Mouse (Mus musculus) midbrain, embryonic 12.5 days (tissue): ENCODE measurements around the gene Trpv6. TPM values are rescaled to one million over a fixed set of nuclear protein-coding genes. Genes with fewer than 3 reads are reported as not detected.

ENCODE experiments used
- polyA plus RNA-seq: library from polyadenylated mRNA; unstranded; fragments of >200 nt; fragmentation: Nextera tagmentation; extraction: Ambion mirVana; gene quantifications from 2 replicates; pipeline ENCODE4 v1.2.1, GENCODE M21; 2016

Gene Trpv6
- polyA plus RNA-seq, 1 experiment from 2014 or later = 0.37 TPM

Other genes with a start within 250 kb of the Trpv6 start
- not detected in 2 replicates for gene Gm5771, start 244.0 kb downstream of the Trpv6 start, polyA plus RNA-seq
- not detected in 2 replicates for gene Gm10334, start 190.3 kb downstream of the Trpv6 start, polyA plus RNA-seq
- not detected in 2 replicates for gene Prss1, start 177.5 kb downstream of the Trpv6 start, polyA plus RNA-seq
- gene Prss2, start 114.6 kb downstream of the Trpv6 start, polyA plus RNA-seq = not detected in 2 replicates
- gene Ephb6, start 30.9 kb downstream of the Trpv6 start, polyA plus RNA-seq = 17.6 and 20.7 TPM in 2 replicates
- gene Trpv5, start 44.4 kb upstream of the Trpv6 start, polyA plus RNA-seq = not detected in 2 replicates
- not detected in 2 replicates for gene Llcfc1, start 48.0 kb upstream of the Trpv6 start, polyA plus RNA-seq
- gene Kel, start 67.9 kb upstream of the Trpv6 start, polyA plus RNA-seq = 8.9 and 10.3 TPM in 2 replicates
- gene Olfr459, start 138.8 kb upstream of the Trpv6 start, polyA plus RNA-seq = not detected in 2 replicates
- gene Pip, start 211.1 kb upstream of the Trpv6 start, polyA plus RNA-seq = not detected in 2 replicates
- gene Sval2, start 216.6 kb upstream of the Trpv6 start, polyA plus RNA-seq = not detected in 2 replicates